Mouse (Mus musculus) limb, embryonic 10.5 days (tissue): ENCODE results near the gene Insig1. TPM values are rescaled to one million over a fixed set of nuclear protein-coding genes. Genes with fewer than 3 reads are reported as not detected.

Source experiments
- DNase-seq: peaks from one replicate; pipeline ENCODE4 v3.0.0-alpha.2; 2017; ENCODE audit warnings: low spot score
- H3K27ac ChIP-seq: fragments of 300-500 bp; sonication (generic); 2 replicates; pipeline ENCODE4 v1.5.1; 2016; ENCODE audit warnings: mild to moderate bottlenecking
- H3K27me3 ChIP-seq: fragments of 300-500 bp; sonication (generic); 2 replicates; pipeline ENCODE4 v1.6.1; 2016; ENCODE audit warnings: low read depth, mild to moderate bottlenecking; ENCODE audit not compliant: poor library complexity, severe bottlenecking
- H3K36me3 ChIP-seq: fragments of 300-500 bp; sonication (generic); 2 replicates; pipeline ENCODE4 v1.6.1; 2016; ENCODE audit warnings: mild to moderate bottlenecking, moderate library complexity
- H3K4me1 ChIP-seq: fragments of 300-500 bp; sonication (generic); 2 replicates; pipeline ENCODE4 v1.6.1; 2016
- H3K4me3 ChIP-seq: fragments of 300-500 bp; sonication (generic); 2 replicates; pipeline ENCODE4 v1.5.1; 2016; ENCODE audit warnings: mild to moderate bottlenecking, moderate library complexity
- H3K9me3 ChIP-seq: fragments of 300-500 bp; sonication (generic); replicated peaks from 2 replicates; pipeline ENCODE4 v1.6.1; 2016; ENCODE audit warnings: mild to moderate bottlenecking
- WGBS: fragments of 180-500 bp; shearing (Covaris S2); methylation state at CpG from one replicate; pipeline ENCODE4 v1.1.7; 2016; 5-methylcytosine and 5-hydroxymethylcytosine counted together
- polyA plus RNA-seq: library from polyadenylated mRNA; unstranded; fragments of >200 nt; fragmentation: Nextera tagmentation; extraction: Ambion mirVana; gene quantifications from 2 replicates; pipeline ENCODE4 v1.2.1, GENCODE M21; 2016

Gene Insig1
- polyA plus RNA-seq, result 78.8 and 91.0 TPM in 2 replicates

DNA sequence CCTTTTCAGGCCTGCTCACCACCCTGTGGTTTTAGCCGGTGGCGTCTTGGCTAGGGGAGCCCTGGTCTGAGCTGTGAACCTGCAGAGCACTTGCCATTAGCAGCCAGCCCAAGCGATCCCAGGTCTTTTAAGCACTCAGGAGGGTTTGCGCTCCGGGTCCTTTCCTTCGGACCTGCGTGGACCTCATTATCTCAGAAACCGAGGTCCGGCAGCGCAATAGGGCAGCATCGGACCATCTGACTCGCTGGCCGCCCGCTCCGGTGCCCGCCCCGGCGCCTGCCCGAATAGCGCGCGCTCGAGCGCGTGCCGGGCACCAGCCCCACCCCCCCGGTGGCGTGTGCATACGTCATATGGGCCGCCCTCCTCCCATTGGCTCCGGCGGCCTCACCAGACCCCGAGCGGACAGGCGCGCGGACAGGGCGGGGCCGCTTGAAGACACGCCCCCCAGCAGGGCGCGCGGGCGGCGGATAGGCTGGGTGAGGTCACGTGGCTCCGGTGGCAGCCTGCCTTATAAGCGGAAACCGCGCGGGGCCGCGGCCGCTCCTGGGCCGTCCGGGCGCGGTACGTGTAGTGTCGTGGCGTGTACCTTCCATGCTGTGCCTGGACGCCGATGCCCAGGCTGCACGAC is at the start of gene Insig1:
TSS of gene Insig1 (plus strand) at position 536 of the 628 bp plus-strand sequence.
- under 1% methylated on average over 63 of the region's 64 CpGs for WGBS
- Histone ChIP-seq H3K4me1 (peaks cover 26% of the 10 kb centered on the region), H3K27me3 (no peaks in the 10 kb centered on the region), H3K9me3 (no peaks in the 10 kb centered on the region), H3K4me3 (peak within 1 kb of the TSS; percentile 73), H3K36me3 (peaks cover 32% of the 10 kb centered on the region), H3K27ac (peak within 1 kb of the TSS; percentile 95)
- peak; percentile 98 for DNase-seq

DNA sequence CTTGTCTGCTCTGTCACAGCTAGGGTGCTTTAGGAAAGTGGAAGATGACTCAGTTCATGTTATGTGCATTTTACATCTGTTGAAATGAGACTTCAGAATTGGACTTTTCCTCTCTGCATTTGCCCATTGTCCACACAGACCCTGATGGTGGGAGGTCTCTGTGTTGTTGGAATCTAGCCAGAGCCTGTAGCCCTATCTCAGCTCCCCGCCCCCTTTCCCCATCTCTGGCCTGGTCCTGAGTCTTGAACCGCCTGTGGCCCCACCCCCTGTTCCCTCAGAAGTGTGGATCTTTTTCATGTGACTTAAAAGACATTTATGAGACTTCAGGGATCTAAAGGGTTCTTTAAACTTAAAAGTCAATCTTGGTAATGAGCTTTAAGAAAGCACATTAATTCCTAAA is 47.7 kb upstream of the Insig1 start:
- WGBS, result 45% methylated on average over 2 of the region's 2 CpGs
- no peaks in the 10 kb centered on the region for H3K4me1 ChIP-seq
- no peaks in the 10 kb centered on the region for H3K27me3 ChIP-seq
- H3K9me3 ChIP-seq, result no peaks in the 10 kb centered on the region
- no peak for DNase-seq
- H3K4me3 ChIP-seq, result no peak overlapping the region
- H3K27ac ChIP-seq, result no peak overlapping the region
- no peaks in the 10 kb centered on the region for H3K36me3 ChIP-seq

DNA sequence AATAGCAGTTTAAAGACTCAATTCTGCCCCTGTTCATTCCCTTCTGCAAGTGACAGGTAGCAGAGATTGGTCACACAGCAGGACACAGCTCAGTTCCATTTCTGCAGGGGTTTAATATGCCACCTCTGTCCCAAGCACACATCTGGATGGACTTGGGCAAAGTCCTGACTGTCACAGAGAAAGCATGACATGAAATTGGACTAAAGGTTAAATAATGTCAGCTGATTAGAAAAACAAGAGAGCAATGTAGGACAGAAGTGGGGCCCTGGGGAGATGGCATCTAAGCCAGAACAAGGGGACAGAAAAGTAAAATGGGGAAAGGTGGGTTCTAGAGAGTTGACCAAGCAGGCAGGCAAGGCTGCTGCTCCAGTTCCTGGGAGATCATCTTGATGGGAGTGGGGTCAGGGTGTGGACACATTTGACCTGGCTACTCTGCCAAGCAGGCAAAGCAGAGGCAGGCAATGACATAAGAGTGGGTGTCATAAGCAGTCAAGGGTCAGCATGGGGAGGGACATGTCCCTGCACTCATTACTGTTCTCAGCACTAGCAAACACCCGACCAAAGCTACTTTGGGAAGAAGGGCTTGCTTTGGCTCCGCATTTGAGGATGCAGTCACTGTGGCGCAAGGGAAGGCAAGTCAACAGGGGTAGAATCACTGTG is 39.5 kb upstream of the Insig1 start:
- H3K4me3 ChIP-seq, result no peak overlapping the region
- H3K27me3 ChIP-seq, result no peaks in the 10 kb centered on the region
- no peak for DNase-seq
- no peak overlapping the region for H3K27ac ChIP-seq
- WGBS, result 83% methylated on average over 3 of the region's 3 CpGs
- no peaks in the 10 kb centered on the region for H3K9me3 ChIP-seq
- no peaks in the 10 kb centered on the region for H3K4me1 ChIP-seq
- no peaks in the 10 kb centered on the region for H3K36me3 ChIP-seq

DNA sequence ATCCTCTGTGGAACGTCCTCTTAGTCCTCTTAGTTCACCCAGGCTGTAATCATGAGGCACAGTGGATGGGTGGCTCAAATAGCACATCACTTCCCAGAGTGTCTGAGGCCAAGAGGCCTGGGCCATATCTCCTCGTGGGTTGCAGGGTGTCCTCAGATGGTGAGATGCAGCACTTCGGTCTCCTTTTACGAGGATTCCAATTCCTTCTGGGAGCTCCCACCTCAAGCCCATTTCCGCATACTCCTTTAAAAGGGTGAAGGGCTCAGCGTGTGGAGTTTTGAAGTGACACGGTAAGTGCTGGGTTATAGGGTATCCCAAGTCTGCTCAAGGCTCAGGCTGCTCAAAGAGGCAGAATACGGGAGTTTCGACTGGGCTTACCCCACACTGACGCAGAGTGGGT is 38.3 kb upstream of the Insig1 start:
- Histone ChIP-seq H3K9me3 (no peaks in the 10 kb centered on the region), H3K27me3 (no peaks in the 10 kb centered on the region), H3K4me1 (peaks cover 11% of the 10 kb centered on the region), H3K36me3 (no peaks in the 10 kb centered on the region), H3K27ac (no peak overlapping the region), H3K4me3 (no peak overlapping the region)
- WGBS, result 85% methylated on average over 10 of the region's 10 CpGs
- no peak for DNase-seq

DNA sequence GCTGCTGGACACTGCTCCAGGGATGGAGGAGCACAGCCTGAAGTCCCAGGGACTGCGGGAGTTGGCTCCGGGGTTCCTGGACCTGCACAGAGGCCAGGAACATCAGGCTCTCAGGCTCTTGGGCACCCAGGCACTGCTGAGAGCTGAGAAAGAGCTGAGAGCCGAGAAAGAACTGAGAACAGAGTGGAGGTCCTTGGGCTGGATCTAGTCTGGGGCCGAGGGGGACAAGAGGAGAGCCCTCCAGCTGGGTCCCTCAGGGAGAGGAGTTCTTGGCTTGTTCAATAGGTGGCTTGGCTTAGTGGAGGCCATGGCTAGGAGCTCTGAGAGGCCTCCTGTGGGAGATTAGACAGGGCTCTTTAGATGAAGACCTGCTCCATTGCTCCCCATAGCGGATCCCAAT is 37.9 kb upstream of the Insig1 start:
- H3K4me3 ChIP-seq, result no peak overlapping the region
- no peaks in the 10 kb centered on the region for H3K27me3 ChIP-seq
- H3K9me3 ChIP-seq, result no peaks in the 10 kb centered on the region
- DNase-seq, result no peak
- no peak overlapping the region for H3K27ac ChIP-seq
- peaks cover 15% of the 10 kb centered on the region for H3K4me1 ChIP-seq
- no peaks in the 10 kb centered on the region for H3K36me3 ChIP-seq
- WGBS, result 90% methylated on average over 5 of the region's 5 CpGs

DNA sequence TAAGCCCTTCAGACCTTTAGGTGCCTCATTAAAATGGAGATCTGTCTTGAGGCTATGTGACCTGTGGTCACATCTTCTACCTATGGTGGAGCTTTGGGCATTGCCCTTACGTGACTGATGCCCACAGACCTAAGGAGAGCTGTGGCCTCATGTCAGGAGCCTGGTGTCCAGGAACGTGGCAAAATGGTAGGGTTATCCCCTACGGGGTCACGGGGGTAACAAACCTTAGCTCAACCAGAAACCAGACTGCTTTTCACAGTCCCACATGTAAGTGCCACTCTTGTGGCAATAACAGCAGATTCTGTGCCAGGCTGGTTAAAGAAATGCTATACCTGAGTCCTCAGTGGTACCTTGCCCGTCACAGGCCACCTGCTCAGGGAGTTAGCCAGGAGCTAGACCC is 37.3 kb upstream of the Insig1 start:
- Histone ChIP-seq H3K4me1 (peaks cover 15% of the 10 kb centered on the region), H3K27ac (no peak overlapping the region), H3K36me3 (no peaks in the 10 kb centered on the region), H3K9me3 (no peaks in the 10 kb centered on the region), H3K4me3 (no peak overlapping the region), H3K27me3 (no peaks in the 10 kb centered on the region)
- no peak for DNase-seq
- 87% methylated on average over 5 of the region's 5 CpGs for WGBS

DNA sequence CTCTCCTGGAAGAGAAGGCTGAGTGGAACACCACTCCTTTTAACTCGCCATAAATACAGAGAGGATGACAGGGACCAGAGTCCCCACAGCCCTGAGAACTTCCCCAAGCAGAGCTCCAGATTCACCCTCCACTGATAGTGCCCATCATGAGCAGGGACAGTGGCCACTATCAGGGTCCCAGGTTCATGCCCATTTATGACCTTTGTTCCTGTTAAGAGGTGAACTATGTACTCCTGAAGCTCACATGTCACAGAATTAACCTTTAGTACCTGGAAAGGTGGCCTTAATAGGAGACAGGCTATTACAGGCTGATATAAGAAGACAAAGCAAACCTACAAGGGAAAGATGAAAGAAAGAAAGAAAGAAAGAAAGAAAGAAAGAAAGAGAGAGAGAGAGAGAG is 35.2 kb upstream of the Insig1 start:
- WGBS, result 85% methylated on average over 1 of the region's 1 CpGs
- Histone ChIP-seq H3K4me1 (peaks cover 15% of the 10 kb centered on the region), H3K9me3 (no peaks in the 10 kb centered on the region), H3K36me3 (no peaks in the 10 kb centered on the region), H3K4me3 (no peak overlapping the region), H3K27ac (no peak overlapping the region), H3K27me3 (no peaks in the 10 kb centered on the region)
- DNase-seq, result no peak

DNA sequence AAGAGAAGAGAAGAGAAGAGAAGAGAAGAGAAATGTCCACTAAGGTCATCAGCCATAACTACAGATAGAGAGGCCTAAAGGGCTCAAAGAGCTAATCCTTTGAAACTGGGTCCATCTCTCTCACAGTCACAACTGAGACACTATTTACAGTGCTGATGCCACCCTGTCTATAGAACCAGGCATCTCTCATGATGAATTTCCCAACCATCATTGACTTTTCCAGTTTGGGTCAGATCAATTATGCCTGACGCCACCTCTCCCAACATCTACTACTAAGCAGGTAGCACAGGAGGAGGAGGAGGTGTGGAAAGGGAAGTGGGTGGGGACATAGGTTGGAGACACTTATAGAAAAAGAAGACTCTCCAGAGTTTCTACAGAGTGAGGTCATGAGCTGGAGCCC is 34.6 kb upstream of the Insig1 start:
- no peak overlapping the region for H3K4me3 ChIP-seq
- no peaks in the 10 kb centered on the region for H3K36me3 ChIP-seq
- H3K27me3 ChIP-seq, result no peaks in the 10 kb centered on the region
- no peak for DNase-seq
- no peaks in the 10 kb centered on the region for H3K9me3 ChIP-seq
- peaks cover 15% of the 10 kb centered on the region for H3K4me1 ChIP-seq
- 81% methylated on average over 1 of the region's 1 CpGs for WGBS
- H3K27ac ChIP-seq, result no peak overlapping the region

DNA sequence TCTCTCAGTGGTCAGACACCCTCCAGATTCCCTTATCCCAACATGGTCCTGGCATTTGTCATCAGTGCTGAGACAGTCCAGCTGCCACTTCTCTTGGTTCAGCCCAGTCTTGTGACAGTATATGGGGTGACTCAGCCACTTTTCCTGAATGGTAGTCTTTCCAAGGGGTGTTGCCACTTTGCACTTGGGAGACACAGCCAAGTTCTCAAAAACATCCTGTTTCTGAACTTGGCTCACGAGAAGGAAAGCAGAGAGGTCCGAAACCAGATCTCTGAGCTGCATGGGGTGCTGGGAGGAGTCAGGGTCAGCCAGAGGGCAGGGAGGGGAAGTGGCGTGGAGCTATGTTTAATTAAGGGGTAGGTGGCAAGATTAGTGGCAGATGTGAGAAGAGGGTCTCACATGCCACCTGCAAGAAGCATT is 34.0 kb upstream of the Insig1 start:
- H3K36me3 ChIP-seq, result no peaks in the 10 kb centered on the region
- DNase-seq, result no peak
- H3K4me3 ChIP-seq, result no peak overlapping the region
- H3K9me3 ChIP-seq, result no peaks in the 10 kb centered on the region
- no peak overlapping the region for H3K27ac ChIP-seq
- WGBS, result 5% methylated on average over 3 of the region's 3 CpGs
- no peaks in the 10 kb centered on the region for H3K27me3 ChIP-seq
- peaks cover 15% of the 10 kb centered on the region for H3K4me1 ChIP-seq

DNA sequence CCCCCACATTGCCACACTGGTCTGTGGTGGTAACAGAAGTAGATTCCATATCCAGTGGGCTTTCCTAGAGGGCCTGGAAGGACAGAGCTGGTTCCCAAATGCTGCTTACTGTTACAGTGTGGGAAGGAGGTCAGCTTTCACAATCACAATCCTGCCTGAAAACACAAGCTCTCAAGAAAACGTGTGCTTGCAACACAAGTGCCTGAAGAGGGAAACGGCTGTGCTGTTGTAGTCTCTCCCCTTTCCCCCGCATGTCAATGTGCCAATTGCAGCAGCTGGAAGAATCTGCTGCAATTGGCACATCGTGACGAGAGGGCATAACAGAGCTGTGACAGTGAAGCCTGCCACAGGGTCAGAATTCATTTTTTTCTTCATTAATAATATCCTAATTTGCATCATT is 33.5 kb upstream of the Insig1 start:
- WGBS, result 54% methylated on average over 5 of the region's 5 CpGs
- H3K27me3 ChIP-seq, result no peaks in the 10 kb centered on the region
- no peaks in the 10 kb centered on the region for H3K9me3 ChIP-seq
- H3K4me3 ChIP-seq, result no peak overlapping the region
- no peaks in the 10 kb centered on the region for H3K36me3 ChIP-seq
- H3K27ac ChIP-seq, result no peak overlapping the region
- no peak for DNase-seq
- H3K4me1 ChIP-seq, result peaks cover 15% of the 10 kb centered on the region

DNA sequence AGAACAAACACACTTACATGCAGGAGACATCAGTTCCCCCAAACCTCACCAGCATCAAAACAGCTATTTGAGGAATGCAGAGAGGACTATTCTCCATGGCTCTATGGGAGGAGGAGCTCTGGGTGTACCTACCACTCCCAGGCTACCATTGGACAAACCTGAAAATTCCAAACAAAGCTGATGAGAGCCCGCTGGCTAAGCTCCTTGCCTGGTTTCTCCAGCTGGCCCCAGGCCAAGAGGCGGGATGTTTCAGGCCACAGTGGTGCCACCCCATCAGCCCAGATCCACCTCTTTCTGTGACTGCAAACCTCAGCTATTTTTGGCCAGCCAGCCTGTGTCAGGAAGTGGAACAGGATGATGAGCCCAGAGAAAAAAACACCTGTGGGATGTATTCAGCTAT is 33.0 kb upstream of the Insig1 start:
- DNase-seq, result no peak
- no peak overlapping the region for H3K4me3 ChIP-seq
- peaks cover 15% of the 10 kb centered on the region for H3K4me1 ChIP-seq
- no peaks in the 10 kb centered on the region for H3K27me3 ChIP-seq
- 64% methylated on average over 2 of the region's 2 CpGs for WGBS
- no peaks in the 10 kb centered on the region for H3K9me3 ChIP-seq
- no peak overlapping the region for H3K27ac ChIP-seq
- H3K36me3 ChIP-seq, result no peaks in the 10 kb centered on the region

DNA sequence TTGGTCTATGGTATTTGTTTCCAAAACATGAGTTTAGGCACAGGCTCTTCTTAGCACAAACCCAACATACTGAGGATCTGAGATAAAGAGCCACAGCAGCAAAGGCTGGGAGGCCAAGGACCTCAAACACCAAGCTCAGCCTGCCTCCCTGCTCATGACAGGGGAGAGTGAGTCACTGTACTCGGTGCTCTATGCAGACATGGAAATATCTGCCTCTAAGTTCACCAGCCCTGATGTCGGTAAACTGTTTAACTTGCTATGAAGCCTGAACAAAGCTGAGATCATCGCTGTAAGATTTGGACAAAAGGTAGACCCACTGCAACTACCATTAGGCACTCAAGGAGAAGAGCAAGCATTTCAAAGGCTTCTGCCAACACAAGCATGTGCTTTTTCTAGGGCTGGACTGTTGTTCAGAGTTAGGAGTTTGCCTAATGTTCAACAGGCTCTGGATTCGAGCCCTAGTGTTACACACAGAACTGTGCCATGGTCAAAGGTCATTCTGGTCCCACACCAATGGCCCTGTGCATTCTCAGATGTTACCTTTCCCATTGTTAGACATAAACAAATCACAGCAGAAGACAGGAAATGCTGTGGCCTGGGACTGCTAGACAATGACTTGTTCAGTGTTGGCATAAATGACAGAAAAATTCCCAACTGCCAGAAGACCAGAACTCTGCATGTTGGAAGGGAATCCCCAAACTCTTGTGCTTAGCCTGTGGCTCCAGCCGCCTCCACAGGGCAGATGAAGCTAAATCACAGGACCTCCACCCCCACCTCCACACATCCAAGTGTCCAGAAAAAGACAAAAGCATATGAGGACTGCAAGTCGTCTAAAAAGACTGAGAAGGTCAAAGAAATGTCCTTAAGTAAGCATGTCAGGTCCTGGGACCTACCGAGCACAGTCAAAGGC is 31.2 kb upstream of the Insig1 start:
- no peaks in the 10 kb centered on the region for H3K36me3 ChIP-seq
- H3K27ac ChIP-seq, result no peak overlapping the region
- 81% methylated on average over 7 of the region's 7 CpGs for WGBS
- DNase-seq, result no peak
- H3K4me1 ChIP-seq, result peaks cover 15% of the 10 kb centered on the region
- H3K4me3 ChIP-seq, result no peak overlapping the region
- H3K9me3 ChIP-seq, result peaks cover 2% of the 10 kb centered on the region; the same call in 1 of the 2 replicates
- H3K27me3 ChIP-seq, result no peaks in the 10 kb centered on the region

DNA sequence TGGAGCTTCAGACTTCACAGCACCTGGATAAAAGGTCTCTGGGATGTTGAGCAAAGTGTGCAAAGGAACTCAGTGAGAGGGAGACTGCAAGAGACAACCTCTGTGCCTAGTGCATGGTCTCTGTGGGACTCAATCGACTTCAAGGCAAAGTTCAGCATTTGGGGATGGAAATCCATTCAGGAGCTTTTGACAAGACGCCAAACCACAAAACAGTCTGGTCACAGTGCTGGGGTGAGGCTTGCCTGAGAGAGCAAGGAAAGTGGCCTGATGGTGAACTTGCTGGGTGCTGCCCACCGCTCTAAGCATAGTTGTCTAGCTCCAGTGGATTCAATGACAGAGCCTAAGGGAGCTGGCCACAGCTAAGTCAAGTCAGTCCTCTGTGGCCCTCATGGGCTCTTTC is 30.4 kb upstream of the Insig1 start:
- Histone ChIP-seq H3K9me3 (peaks cover 3% of the 10 kb centered on the region; the same call in 1 of the 2 replicates), H3K4me3 (no peak overlapping the region), H3K4me1 (peaks cover 15% of the 10 kb centered on the region), H3K27ac (no peak overlapping the region), H3K27me3 (no peaks in the 10 kb centered on the region), H3K36me3 (no peaks in the 10 kb centered on the region)
- DNase-seq, result no peak
- WGBS, result 91% methylated on average over 3 of the region's 3 CpGs
